Mouse (Mus musculus) kidney, adult 2 months (tissue): ENCODE data around the gene Supt6. TPM values are rescaled to one million over a fixed set of nuclear protein-coding genes. Genes with fewer than 3 reads are reported as not detected.
"Not testable (repeated sequence)": the region's sequence is repeated elsewhere in the genome, so short reads cannot be mapped to it uniquely, and the experiment has no call there.

ENCODE experiments used
- DNase-seq: peaks from one replicate; pipeline ENCODE4 v3.0.0; 2021
- H3K27ac ChIP-seq: fragments of 200-500 bp; 2 replicates; pipeline ENCODE4 v1.5.1; 2012; ENCODE audit warnings: low read depth, low read length, control low read depth, inconsistent platforms; ENCODE audit not compliant: insufficient read depth
- H3K27me3 ChIP-seq: fragments of 200-500 bp; replicated peaks from 2 replicates; pipeline ENCODE4 v1.6.1; 2012; ENCODE audit warnings: mild to moderate bottlenecking, moderate library complexity, low read length, inconsistent platforms; ENCODE audit not compliant: control insufficient read depth, insufficient read depth
- H3K36me3 ChIP-seq: fragments of 200-500 bp; 2 replicates; pipeline ENCODE4 v1.6.1; 2012; ENCODE audit warnings: mild to moderate bottlenecking, moderate library complexity, low read length, inconsistent platforms; ENCODE audit not compliant: control insufficient read depth, insufficient read depth
- H3K4me1 ChIP-seq: fragments of 200-500 bp; 2 replicates; pipeline ENCODE4 v1.6.1; 2011; ENCODE audit warnings: low read length; ENCODE audit not compliant: control insufficient read depth, insufficient read depth
- H3K4me3 ChIP-seq: fragments of 200-500 bp; 2 replicates; pipeline ENCODE4 v1.5.1; 2011; ENCODE audit warnings: mild to moderate bottlenecking, low read depth, low read length, control low read depth; ENCODE audit not compliant: insufficient read depth
- CTCF ChIP-seq: fragments of 200-500 bp; conservative IDR thresholded peaks from 2 replicates; pipeline ENCODE4 v1.5.1; 2011; ENCODE audit warnings: low read depth, mild to moderate bottlenecking, control low read depth, low read length, moderate library complexity, mixed read lengths; ENCODE audit not compliant: insufficient read depth, insufficient read length
- POLR2A ChIP-seq: fragments of 200-500 bp; IDR thresholded peaks from one replicate; pipeline ENCODE4 v1.6.1; 2011; ENCODE audit warnings: low read depth, low read length, control low read depth
- WGBS: fragments of 180-500 bp; shearing (Covaris S2); methylation state at CpG from one replicate; pipeline ENCODE4 v1.1.7; 2018; 5-methylcytosine and 5-hydroxymethylcytosine counted together
- polyA plus RNA-seq: library from polyadenylated mRNA; depleted of rRNA; stranded (reverse); fragments of >200 nt; gene quantifications from 2 replicates; pipeline ENCODE4 v1.2.3, GENCODE M21; 2012; rRNA removed

Supt6 gene
- polyA plus RNA-seq: 17.8 and 20.7 TPM in 2 replicates

GRCm38 (mm10) chr11:78245627-78246317 is at the start of gene Supt6, which contains the start of gene Sdf2:
TSS of gene Supt6 (minus strand) at chr11:78245987.
TSS of gene Sdf2 (plus strand) at chr11:78245746.
- DNase-seq: peak; percentile 96
- WGBS: under 1% methylated on average over 50 of the region's 50 CpGs
- H3K36me3 ChIP-seq: no peaks in the 10 kb centered on the region
- H3K27me3 ChIP-seq: no peaks in the 10 kb centered on the region
- peaks cover 9% of the 10 kb centered on the region for H3K4me1 ChIP-seq
- TF ChIP-seq CTCF (no peak), POLR2A (peak; percentile 33)
- H3K27ac ChIP-seq: peak within 1 kb of the TSS; percentile 99
- H3K4me3 ChIP-seq: peak within 1 kb of the TSS; percentile 83

GRCm38 (mm10) chr11:78294585-78294984 is 48.8 kb upstream of the Supt6 start:
- Histone ChIP-seq H3K27me3 (no peaks in the 10 kb centered on the region), H3K4me1 (no peaks in the 10 kb centered on the region), H3K4me3 (no peak overlapping the region), H3K36me3 (no peaks in the 10 kb centered on the region; the same call in 1 of the 2 replicates), H3K27ac (no peak overlapping the region)
- WGBS: 81% methylated on average over 6 of the region's 6 CpGs
- no peak for DNase-seq
- no peak for TF ChIP-seq POLR2A
- TF ChIP-seq CTCF: no peak

GRCm38 (mm10) chr11:78290654-78291053 is 44.9 kb upstream of the Supt6 start, which contains the start of gene BC030499:
TSS of gene BC030499 (plus strand) at chr11:78290841.
- TF ChIP-seq CTCF: no peak
- no peak for TF ChIP-seq POLR2A
- WGBS: 89% methylated on average over 4 of the region's 4 CpGs
- Histone ChIP-seq H3K27ac (no peak within 1 kb of the TSS), H3K4me1 (no peaks in the 10 kb centered on the region), H3K36me3 (peaks cover 16% of the 10 kb centered on the region), H3K27me3 (no peaks in the 10 kb centered on the region), H3K4me3 (no peak within 1 kb of the TSS)
- no peak for DNase-seq

- H3K4me1 ChIP-seq: no peaks in the 10 kb centered on the region
- H3K27me3 ChIP-seq: no peaks in the 10 kb centered on the region
- DNase-seq: no peak
- no peak overlapping the region for H3K4me3 ChIP-seq
- no peak overlapping the region for H3K27ac ChIP-seq
- TF ChIP-seq CTCF (no peak), POLR2A (no peak)
- H3K36me3 ChIP-seq: peaks cover 26% of the 10 kb centered on the region
- 80% methylated on average over 7 of the region's 7 CpGs for WGBS
Observed at GRCm38 (mm10) chr11:78289146-78289763, 43.5 kb upstream of the Supt6 start.

- no peak for DNase-seq
- H3K27me3 ChIP-seq: no peaks in the 10 kb centered on the region
- H3K36me3 ChIP-seq: peaks cover 24% of the 10 kb centered on the region
- no peak overlapping the region for H3K27ac ChIP-seq
- 79% methylated on average over 4 of the region's 4 CpGs for WGBS
- no peaks in the 10 kb centered on the region for H3K4me1 ChIP-seq
- H3K4me3 ChIP-seq: no peak overlapping the region
- TF ChIP-seq POLR2A: no peak
- TF ChIP-seq CTCF: no peak
Observed at GRCm38 (mm10) chr11:78279586-78279985, 33.8 kb upstream of the Supt6 start.

GRCm38 (mm10) chr11:78278853-78279252 is 33.1 kb upstream of the Supt6 start:
- Histone ChIP-seq H3K4me1 (no peaks in the 10 kb centered on the region), H3K36me3 (peaks cover 26% of the 10 kb centered on the region), H3K4me3 (no peak overlapping the region), H3K27ac (no peak overlapping the region), H3K27me3 (no peaks in the 10 kb centered on the region)
- no peak for DNase-seq
- TF ChIP-seq CTCF: no peak
- no peak for TF ChIP-seq POLR2A
- WGBS: 74% methylated on average over 7 of the region's 7 CpGs

GRCm38 (mm10) chr11:78276169-78276568 is 30.4 kb upstream of the Supt6 start:
- not testable (repeated sequence) for H3K4me3 ChIP-seq, DNase-seq, H3K4me1 ChIP-seq, H3K27ac ChIP-seq, H3K27me3 ChIP-seq
- TF ChIP-seq CTCF: peak; percentile 35; the same call in 1 of the 2 replicates
- WGBS: 97% methylated on average over 4 of the region's 4 CpGs
- peaks cover 32% of the 10 kb centered on the region for H3K36me3 ChIP-seq
